Mouse (Mus musculus): ENCODE measurements at regions not wholly inside any gene's neighbourhood (a gene's known extent, or its start where the extent isn't known, plus 50 kb on each side); places are given as distances from the start of the nearest gene placed in this dataset.
"Not testable (repeated sequence)": the region's sequence is repeated elsewhere in the genome, so short reads cannot be mapped to it uniquely, and the experiment has no call there.

GRCm38 (mm10) chr2:78606388-78606787 is 261.5 kb upstream of the Ube2e3 start:
- no peak for ATAC-seq (ENCODE audit: poor library complexity, severe bottlenecking)

GRCm38 (mm10) chr2:78600753-78601152 is 267.2 kb upstream of the Ube2e3 start:
- ATAC-seq (ENCODE audit: poor library complexity, severe bottlenecking): no peak

GRCm38 (mm10) chr2:78598039-78598438 is 269.9 kb upstream of the Ube2e3 start:
- ATAC-seq (ENCODE audit: poor library complexity, severe bottlenecking): no peak

- ATAC-seq (ENCODE audit: poor library complexity, severe bottlenecking): no peak
Observed at GRCm38 (mm10) chr2:78596251-78596650, 271.7 kb upstream of the Ube2e3 start.

GRCm38 (mm10) chr2:78580013-78580412 is 287.9 kb upstream of the Ube2e3 start:
- ATAC-seq (ENCODE audit: poor library complexity, severe bottlenecking): peak; percentile 75

GRCm38 (mm10) chr2:78572492-78572891 is 295.4 kb upstream of the Ube2e3 start:
- ATAC-seq (ENCODE audit: poor library complexity, severe bottlenecking): no peak

- no peak for ATAC-seq (ENCODE audit: poor library complexity, severe bottlenecking)
Observed at GRCm38 (mm10) chr2:78558128-78558527, 309.8 kb upstream of the Ube2e3 start.

- no peak for ATAC-seq (ENCODE audit: poor library complexity, severe bottlenecking)
Observed at GRCm38 (mm10) chr2:78551085-78551484, 316.8 kb upstream of the Ube2e3 start.

GRCm38 (mm10) chr2:78548683-78549467 is 319.0 kb upstream of the Ube2e3 start:
- no peak for ATAC-seq (ENCODE audit: poor library complexity, severe bottlenecking)

- no peak for ATAC-seq (ENCODE audit: poor library complexity, severe bottlenecking)
Observed at GRCm38 (mm10) chr2:78547286-78547685, 320.6 kb upstream of the Ube2e3 start.

- ATAC-seq (ENCODE audit: poor library complexity, severe bottlenecking): no peak
Observed at GRCm38 (mm10) chr2:78540422-78540821, 327.5 kb upstream of the Ube2e3 start.

GRCm38 (mm10) chr2:78539592-78540300 is 328.2 kb upstream of the Ube2e3 start:
- no peak for ATAC-seq (ENCODE audit: poor library complexity, severe bottlenecking)

GRCm38 (mm10) chr2:78537574-78537973 is 330.4 kb upstream of the Ube2e3 start:
- no peak for ATAC-seq (ENCODE audit: poor library complexity, severe bottlenecking)

- not testable (repeated sequence) for ATAC-seq (ENCODE audit: poor library complexity, severe bottlenecking)
Observed at GRCm38 (mm10) chr2:78533881-78534280, 334.0 kb upstream of the Ube2e3 start.

GRCm38 (mm10) chr2:78530535-78530934 is 337.4 kb upstream of the Ube2e3 start:
- ATAC-seq (ENCODE audit: poor library complexity, severe bottlenecking): no peak

GRCm38 (mm10) chr2:78520258-78521023 is 347.5 kb upstream of the Ube2e3 start:
- ATAC-seq (ENCODE audit: poor library complexity, severe bottlenecking): no peak

- no peak for ATAC-seq (ENCODE audit: poor library complexity, severe bottlenecking)
Observed at GRCm38 (mm10) chr2:78493115-78493514, 374.8 kb upstream of the Ube2e3 start.

- ATAC-seq (ENCODE audit: poor library complexity, severe bottlenecking): no peak
Observed at GRCm38 (mm10) chr2:78480036-78480435, 387.9 kb upstream of the Ube2e3 start.

GRCm38 (mm10) chr2:78459444-78459843 is 408.5 kb upstream of the Ube2e3 start:
- no peak for ATAC-seq (ENCODE audit: poor library complexity, severe bottlenecking)

- peak; percentile 62 for ATAC-seq (ENCODE audit: poor library complexity, severe bottlenecking)
Observed at GRCm38 (mm10) chr2:78453411-78453810, 414.5 kb upstream of the Ube2e3 start.

GRCm38 (mm10) chr2:78436816-78437215 is 431.1 kb upstream of the Ube2e3 start:
- ATAC-seq (ENCODE audit: poor library complexity, severe bottlenecking): no peak

Data from megakaryocyte, adult 5-6 weeks (primary cell).